Mouse (Mus musculus) heart, postnatal 25 days (tissue): ENCODE results near the gene Trmt1. TPM values are rescaled to one million over a fixed set of nuclear protein-coding genes. Genes with fewer than 3 reads are reported as not detected.

Experiments
- DNase-seq: peaks from one replicate; pipeline ENCODE4 v3.0.0; 2022; ENCODE audit warnings: low spot score
- intact Hi-C: fragments of 180-260 bp; cut with DNase I; formaldehyde crosslinking; loops from one replicate; pipeline ENCODE4 v1.15.1; 2025
- total RNA-seq, 2 experiments: library from RNA; stranded (reverse); gene quantifications; 2 replicates each; pipeline ENCODE4 v1.2.3; 2021

Gene Trmt1
- total RNA-seq, 2 experiments from 2014 or later: 32.6 to 37.6 TPM

- intact Hi-C loops: no loop called here
- no peak for DNase-seq
These were observed 55.1 kb downstream of the Trmt1 start for GRCm38 (mm10) chr8:84740895-84741843.

- peak; percentile 74 for DNase-seq
- intact Hi-C loops: no loop called here
These were observed 56.3 kb downstream of the Trmt1 start for GRCm38 (mm10) chr8:84742171-84743053.

DNA sequence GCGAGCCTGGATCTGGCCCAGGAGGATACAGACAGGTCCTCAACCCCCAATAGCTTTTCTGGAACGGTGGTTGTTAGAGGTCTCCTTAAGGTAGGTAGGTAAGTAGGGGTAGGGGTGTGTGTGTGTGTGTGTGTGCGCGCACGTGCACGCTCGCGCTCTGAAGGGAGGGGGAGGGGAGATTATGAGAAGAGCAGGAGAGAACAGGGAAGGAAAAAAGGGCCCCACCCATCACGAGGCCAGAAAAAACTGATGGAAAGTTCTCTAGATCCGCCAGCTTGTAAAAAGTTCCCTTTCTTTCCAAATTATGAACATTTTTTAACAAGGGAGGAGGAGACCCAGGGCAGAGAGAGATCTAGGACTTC is 56.9 kb downstream of the Trmt1 start:
- DNase-seq: peak; percentile 40
- intact Hi-C loops: no loop called here

DNA sequence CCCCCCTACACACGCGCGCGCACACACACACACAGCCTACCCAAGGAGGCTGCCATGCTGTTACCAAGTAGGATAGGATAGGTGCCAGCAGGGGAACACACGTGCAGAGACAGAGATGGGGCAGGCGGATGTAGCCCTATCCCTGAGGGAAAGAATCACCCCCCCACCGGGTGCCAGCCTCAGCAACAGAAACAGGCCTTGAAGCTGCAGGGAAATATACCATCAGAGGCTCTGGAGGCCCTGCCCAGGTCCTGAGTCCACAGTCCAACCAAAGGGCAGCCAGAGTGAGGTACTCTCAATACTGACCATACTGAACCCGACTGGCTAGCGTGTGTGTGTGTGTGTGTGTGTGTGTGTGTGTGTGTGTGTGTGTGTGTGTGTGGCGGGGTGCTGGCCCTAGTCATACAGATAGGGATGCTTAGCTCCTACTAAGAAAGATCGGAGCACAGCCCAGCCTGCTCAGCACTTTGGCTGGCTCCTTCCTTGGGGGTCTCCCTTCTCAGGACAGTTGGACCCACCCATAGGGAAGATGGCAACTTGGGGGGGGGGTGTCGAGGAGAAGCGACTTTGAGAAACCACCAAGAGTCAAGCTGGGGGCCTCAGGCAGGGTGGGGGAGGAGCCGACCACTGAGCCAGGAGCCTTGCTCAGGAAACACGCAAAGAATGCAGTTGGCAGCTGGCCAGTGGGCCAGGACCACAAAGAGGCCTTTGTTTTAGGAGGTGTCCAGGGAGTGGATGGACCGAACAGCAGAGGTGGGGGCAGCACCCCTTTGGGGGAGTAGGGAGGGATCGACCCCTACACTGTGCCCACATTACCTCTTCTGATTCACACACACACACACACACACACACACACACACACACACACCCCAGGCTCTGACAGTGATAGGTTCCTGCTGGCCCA is 57.7 kb downstream of the Trmt1 start:
- intact Hi-C loops: no loop called here
- peak; percentile 70 for DNase-seq

- intact Hi-C loops: no loop called here
- DNase-seq: no peak
These were observed 59.2 kb downstream of the Trmt1 start for GRCm38 (mm10) chr8:84745032-84745925.

Other genes with a start within 250 kb of the Trmt1 start
- gene Ier2, start 23.5 kb upstream of the Trmt1 start, total RNA-seq: 10 to 100 TPM; 14.3 to 18.3 TPM
- 10 to 100 TPM; 32.0 to 32.6 TPM for gene Nacc1, start 1.6 kb downstream of the Trmt1 start, total RNA-seq
- 1 to 10 TPM; 4.2 to 4.5 TPM for gene Lyl1, start 15.2 kb downstream of the Trmt1 start, total RNA-seq
- gene G430095P16Rik, start 36.7 kb downstream of the Trmt1 start, total RNA-seq: under 1 TPM in 1 of 2 experiments, not detected in 1; 0.39 TPM
- 100 to 1,000 TPM; 287 to 311 TPM for gene Nfix, start 114.0 kb downstream of the Trmt1 start, total RNA-seq
- 10 to 100 TPM in 1 of 2 experiments, 1 to 10 TPM in 1; 9.6 to 10.3 TPM for gene Dand5, start 136.5 kb downstream of the Trmt1 start, total RNA-seq
- 10 to 100 TPM; 28.9 to 30.0 TPM for gene Gadd45gip1, start 145.2 kb downstream of the Trmt1 start, total RNA-seq
- gene Rad23a, start 154.4 kb downstream of the Trmt1 start, total RNA-seq: 10 to 100 TPM; 80.8 to 81.1 TPM
- gene Calr, start 160.6 kb downstream of the Trmt1 start, total RNA-seq: 100 to 1,000 TPM; 365 to 441 TPM
- 10 to 100 TPM; 24.7 to 25.5 TPM for gene Farsa, start 170.7 kb downstream of the Trmt1 start, total RNA-seq
- gene Syce2, start 185.8 kb downstream of the Trmt1 start, total RNA-seq: 1 to 10 TPM; 2.3 to 3.0 TPM
- 10 to 100 TPM; 63.1 to 68.2 TPM for gene Gcdh, start 207.6 kb downstream of the Trmt1 start, total RNA-seq
- gene Klf1, start 215.6 kb downstream of the Trmt1 start, total RNA-seq: not detected
- 1 to 10 TPM; 7.7 to 7.9 TPM for gene Dnase2a, start 222.3 kb downstream of the Trmt1 start, total RNA-seq